Mouse (Mus musculus) CH12F3 (cell line): ENCODE measurements around the gene Hecw2.

Experiments
- in situ Hi-C: fragments of 300-500 bp; cut with MboI; formaldehyde crosslinking; loops from 2 replicates; pipeline ENCODE4 v1.14.3; 2020; ENCODE audit warnings: low sequenced_read_pairs

Gene Hecw2

GRCm38 (mm10) chr1:54194954-54195305 lies at the start of gene Hecw2:
Gene Hecw2, minus strand, starts transcription at chr1:54195168.
- in situ Hi-C loops, result no loop called here

GRCm38 (mm10) chr1:54242722-54243121 lies 47.8 kb upstream of the Hecw2 start:
- in situ Hi-C loops, result no loop called here

DNA sequence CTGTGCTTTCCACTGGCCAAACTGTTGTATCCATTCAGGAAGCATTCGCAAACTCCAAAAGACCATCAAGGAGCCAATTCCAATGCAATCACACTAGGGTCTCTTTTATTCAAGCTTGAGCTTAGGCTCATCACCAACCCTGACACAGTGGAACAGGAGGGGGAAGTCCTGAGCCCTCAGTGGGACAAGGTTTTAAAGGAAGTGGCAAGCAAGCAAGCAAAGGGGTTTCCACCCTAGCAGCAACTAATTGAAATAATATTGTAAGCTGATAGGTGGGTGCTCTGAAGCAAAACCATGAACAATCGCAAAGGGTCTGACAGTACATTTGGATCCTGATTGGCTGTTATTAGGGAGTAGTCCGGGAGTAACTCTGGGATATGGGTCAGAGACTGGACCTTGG lies 25.3 kb upstream of the Hecw2 start:
- in situ Hi-C loops, result no loop called here

DNA sequence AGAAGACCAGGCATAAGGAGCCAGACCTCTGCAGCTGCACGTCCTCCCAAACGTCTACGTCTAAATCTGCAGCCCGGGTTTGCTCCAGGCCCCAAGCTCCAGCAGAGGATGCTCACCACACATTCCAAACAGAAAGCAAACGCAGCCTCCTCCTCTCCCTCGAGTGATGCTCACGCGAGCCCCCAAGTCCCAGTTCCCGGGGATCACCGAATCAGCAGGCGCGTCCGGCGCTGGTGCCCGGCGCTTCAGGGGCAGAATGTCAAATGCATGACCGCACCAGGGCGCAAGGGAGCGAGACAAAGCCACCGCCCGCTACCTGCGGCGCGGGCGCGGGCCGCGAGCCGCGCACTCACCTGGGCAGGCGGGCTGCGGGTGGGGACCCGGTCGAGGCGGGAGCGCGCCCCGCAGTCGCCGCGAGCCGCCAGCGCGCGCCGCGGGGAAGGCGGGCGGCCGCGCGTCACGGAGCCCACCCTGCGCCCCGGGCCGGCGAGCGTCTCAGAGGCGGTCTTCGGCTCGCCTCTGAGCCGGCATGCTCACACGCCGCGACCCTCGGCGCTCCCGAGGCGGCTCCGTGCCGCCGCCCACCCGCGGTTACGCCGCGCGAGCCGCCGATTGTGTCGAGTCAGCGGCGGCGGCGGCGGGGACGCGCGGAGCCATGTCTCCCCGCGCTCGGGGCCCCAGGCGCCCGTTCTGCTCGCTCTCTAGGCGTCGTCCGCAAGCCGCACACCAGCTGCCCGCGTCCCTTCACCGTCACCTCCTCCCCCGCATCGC lies 600 bp downstream of the Hecw2 start:
- in situ Hi-C loops, result no loop called here

- in situ Hi-C loops, result no loop called here
These were observed 1.7 kb downstream of the Hecw2 start for GRCm38 (mm10) chr1:54193191-54193770.

- in situ Hi-C loops, result no loop called here
These were observed 7.4 kb downstream of the Hecw2 start for GRCm38 (mm10) chr1:54187579-54187978.

DNA sequence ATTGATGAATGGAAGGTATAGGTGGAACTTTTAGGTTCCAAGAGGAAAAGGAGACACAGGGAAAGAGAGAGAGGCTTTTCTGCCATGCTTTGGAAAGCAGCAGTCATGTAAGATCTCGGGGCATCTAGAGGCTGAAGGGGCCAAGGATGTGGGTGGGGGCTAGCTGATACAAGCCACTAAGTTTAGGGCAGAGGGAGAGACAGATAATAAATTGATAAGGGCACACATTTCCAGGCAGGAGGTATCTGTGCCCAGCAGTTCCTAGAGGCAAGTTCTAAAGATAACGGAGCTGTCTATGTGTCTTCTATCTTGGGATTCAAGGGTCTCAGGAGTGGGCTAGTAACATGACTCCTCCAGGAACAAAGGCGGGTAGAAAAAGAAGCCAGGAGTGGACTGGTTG lies 8.6 kb downstream of the Hecw2 start:
- in situ Hi-C loops, result no loop called here

GRCm38 (mm10) chr1:54180663-54181062 lies 14.3 kb downstream of the Hecw2 start:
- in situ Hi-C loops, result no loop called here

GRCm38 (mm10) chr1:54179179-54179578 lies 15.8 kb downstream of the Hecw2 start:
- in situ Hi-C loops, result no loop called here

DNA sequence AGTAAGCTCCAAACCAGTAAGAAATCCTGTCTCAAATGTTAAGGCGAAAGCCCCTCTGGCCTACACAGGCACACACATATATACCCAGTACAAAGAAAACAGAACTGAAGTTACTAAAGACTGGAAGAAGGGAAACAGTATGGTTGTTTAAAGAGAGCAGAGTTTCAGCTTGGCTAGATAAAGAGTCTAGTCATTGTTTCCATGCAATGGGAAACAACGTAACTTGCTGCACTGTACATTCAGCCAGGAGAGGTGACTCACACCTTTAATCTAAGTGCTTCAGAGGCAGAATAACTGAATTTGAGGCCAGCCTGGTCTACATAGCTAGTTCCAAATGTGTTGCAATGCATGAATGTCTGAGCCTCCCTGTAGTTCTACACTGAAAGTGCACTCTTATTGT lies 18.4 kb downstream of the Hecw2 start:
- in situ Hi-C loops, result no loop called here

- in situ Hi-C loops, result no loop called here
These were observed 27.0 kb downstream of the Hecw2 start for GRCm38 (mm10) chr1:54168014-54168413.

- in situ Hi-C loops, result no loop called here
These were observed 35.4 kb downstream of the Hecw2 start for GRCm38 (mm10) chr1:54159531-54159930.

- in situ Hi-C loops, result no loop called here
These were observed 41.7 kb downstream of the Hecw2 start for GRCm38 (mm10) chr1:54153216-54153786.

GRCm38 (mm10) chr1:54145106-54145505 lies 49.9 kb downstream of the Hecw2 start:
- in situ Hi-C loops, result no loop called here

GRCm38 (mm10) chr1:54133802-54134436 lies 61.0 kb downstream of the Hecw2 start:
- in situ Hi-C loops, result no loop called here

GRCm38 (mm10) chr1:54128714-54129431 lies 66.1 kb downstream of the Hecw2 start:
- in situ Hi-C loops, result no loop called here

GRCm38 (mm10) chr1:54126991-54127742 lies 67.8 kb downstream of the Hecw2 start:
- in situ Hi-C loops, result no loop called here

DNA sequence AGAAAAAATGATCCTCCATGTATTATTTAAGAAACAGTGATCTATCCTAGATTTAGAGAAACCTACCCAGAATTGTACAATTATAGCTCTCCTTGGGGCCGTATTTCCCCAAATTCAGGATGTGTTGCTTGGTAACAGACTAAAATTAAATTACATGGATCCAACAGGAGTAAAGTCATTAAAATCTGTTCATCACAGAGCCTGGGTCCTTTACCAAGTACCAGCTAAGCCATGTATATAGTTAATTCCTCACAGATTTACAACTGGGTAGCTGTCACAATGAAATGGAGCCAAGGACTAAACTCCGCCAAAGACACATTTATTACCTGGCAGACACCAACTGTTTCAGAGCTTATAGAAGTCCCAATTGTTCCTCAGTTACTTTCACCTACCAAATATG lies 72.4 kb downstream of the Hecw2 start:
- in situ Hi-C loops, result no loop called here

GRCm38 (mm10) chr1:54121071-54121730 lies 73.8 kb downstream of the Hecw2 start:
- in situ Hi-C loops, result no loop called here
